Mouse (Mus musculus) T-helper 17 cell (primary cell): ENCODE results near the gene Eps8l3.

Experiments used
- in situ Hi-C, 2 experiments: fragments of 300-600 bp; cut with MboI, MseI; formaldehyde crosslinking; loops; 1 replicate in 1 of 2; 2 replicates in 1 of 2; pipeline ENCODE4 v1.15.1; 2025; ENCODE audit warnings: high pct_unique_total_duplicates in 2 of 2

Gene Eps8l3

DNA sequence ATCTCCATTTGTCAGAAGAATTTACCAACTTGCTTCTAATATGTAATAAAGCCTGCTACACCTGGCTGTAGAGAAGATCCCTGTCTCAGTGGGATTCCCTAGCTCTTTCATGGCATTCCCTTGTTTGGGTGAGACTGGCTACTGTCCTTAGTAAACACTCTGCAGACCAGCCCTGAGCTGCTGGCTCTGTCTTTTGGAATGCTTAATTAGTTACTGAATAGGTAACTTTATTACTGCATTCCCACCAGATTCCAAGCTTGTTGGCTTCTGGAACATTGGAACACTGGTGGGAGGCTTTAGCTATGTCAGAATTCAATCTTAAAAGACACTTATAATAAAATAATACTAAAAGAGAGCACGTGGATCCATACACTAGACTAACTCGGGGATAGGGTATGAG, 12.2 kb downstream of the Eps8l3 start:
- in situ Hi-C loops: loop anchor here in 1 of 2 experiments (10.0 kb wide), 1 partner anchor 1704 kb away; no protein-coding TSS in a partner anchor

DNA sequence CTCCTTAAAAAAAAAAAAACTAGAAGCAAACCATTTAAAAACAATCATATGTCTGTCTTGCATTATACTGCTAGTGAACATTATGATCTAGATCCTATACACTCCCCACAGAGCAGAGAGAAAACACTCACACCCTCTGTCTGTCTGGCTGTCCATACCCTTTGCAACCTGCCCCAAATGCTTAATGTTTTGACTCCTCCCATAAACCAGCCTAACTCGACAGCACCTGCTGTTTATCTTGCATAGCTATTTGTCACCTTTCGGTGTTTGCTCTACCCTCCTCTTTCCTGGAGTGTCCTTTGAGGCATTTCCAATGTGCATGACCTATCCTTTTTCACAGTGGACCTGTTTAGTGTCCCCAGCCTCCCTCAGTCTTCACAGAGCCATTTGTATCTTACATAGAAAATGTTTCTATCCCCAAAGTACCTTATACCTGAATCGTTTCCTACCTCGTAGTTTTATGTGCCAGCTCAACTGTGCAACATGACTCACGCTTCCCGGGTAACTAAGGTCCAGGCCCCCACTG, 18.2 kb downstream of the Eps8l3 start:
- in situ Hi-C loops: no loop called here

DNA sequence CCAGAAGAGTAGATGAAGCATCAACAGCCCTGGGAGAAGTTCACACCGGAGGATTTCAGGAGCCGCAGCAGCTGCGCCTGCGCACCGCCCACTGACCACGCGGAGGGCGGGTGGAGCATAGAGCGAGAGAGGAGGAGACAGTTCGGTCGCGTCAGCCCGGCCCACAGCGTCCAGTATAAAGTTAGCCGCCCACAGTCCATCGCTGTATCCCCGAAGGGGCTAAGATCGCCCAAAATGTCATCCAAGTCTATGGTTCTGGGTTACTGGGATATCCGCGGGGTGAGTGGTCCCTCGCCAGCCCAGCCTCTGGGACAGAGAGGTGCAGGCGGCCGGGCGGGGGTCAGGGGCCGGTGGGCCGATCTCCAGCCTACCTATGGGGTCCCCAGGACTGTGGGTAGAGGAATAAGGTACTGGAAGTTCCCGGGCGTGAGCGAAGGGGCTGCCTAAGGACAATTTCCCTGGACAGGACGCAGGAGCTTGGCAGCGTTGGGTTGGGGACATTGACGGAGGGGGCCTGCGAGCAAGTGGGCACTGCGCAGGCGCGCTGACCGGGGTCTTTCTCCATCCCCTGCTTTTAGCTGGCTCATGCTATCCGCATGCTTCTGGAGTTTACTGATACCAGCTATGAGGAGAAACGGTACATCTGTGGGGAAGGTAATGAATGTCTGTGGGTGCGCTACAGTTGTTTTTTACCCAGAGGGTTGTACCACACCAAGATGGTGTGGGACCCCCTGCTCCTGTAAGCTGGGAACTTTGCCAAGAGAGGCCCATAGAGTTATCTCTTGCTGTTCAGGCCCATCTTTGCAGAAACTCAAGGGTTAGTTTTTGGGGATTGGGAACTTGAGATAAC, 18.9 kb downstream of the Eps8l3 start, which contains the start of gene Gstm5:
TSS of gene Gstm5 (plus strand) at position 102 of the 850 bp plus-strand sequence.
- in situ Hi-C loops: no loop called here

DNA sequence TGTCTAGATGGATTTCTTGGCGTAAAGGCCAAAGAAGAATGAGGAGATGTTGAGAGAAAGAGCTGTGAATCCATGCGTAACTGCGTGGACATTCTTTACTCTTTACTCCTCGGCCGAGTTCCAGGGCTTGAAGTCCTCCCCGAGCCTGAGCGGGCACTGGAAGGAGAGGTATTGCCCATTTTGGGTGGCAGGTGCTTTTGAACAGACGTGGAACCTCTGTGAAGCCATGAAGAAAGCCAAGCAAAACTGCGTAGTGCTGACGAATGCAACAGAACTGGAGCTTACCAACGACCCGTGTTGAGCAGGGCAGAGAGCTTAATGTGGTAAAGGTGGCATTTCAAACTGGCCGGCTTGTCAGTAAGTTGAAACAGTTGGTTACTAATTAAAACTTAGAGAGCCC, 21.7 kb downstream of the Eps8l3 start:
- in situ Hi-C loops: no loop called here

DNA sequence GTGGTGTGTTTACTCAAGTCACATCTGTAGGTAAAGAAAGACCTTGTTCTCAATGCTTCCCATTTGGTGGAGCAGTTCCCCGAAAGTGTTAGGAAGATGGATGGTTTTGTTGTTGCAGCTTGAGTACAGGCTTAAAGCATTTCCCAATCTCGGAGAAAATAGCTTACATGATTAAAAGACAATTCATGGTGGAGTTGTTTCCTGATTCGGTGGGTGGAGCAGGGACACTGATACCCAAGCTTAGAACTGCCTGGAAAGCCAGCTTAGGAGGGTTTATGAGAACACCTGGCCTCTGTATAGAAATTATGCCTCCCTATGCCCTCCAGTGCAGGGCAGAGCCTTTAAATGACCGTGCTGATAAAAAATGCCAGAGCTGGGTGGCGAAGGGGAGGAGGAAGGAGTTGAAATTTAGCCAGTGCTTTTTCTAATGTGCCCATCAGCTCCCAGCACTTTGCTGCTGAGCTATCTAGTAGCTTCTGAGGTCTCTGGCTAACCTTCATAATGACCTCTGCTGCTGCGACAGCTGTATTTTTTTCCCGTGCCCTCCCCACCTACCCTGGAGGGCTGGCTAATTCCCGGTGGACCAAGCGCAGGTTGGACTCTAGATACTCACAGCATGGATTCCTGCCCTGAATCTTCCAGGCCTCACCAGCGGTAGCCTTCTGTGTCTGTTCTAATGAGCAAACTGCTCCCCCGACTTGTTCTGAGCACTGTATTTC, 24.1 kb downstream of the Eps8l3 start:
- in situ Hi-C loops: no loop called here

DNA sequence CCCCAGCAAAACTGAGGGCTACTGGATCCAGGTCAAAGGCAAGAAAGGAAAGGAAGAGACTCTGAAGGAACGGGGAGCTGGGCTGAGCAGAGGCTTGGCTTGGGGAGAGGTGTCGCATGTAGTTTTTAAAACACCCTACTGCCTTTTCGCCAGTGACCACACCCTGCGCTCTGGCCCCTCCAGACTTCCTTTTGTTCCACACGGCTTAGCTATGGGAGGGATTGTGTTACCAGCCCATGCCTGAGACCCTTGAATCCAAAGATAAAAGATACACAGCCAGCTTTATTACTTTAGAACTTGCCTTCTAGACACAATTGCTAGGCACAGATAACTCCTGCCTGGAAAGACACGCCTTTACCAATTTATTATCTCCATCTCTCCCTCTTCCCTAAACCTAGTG, 28.9 kb downstream of the Eps8l3 start:
- in situ Hi-C loops: no loop called here

DNA sequence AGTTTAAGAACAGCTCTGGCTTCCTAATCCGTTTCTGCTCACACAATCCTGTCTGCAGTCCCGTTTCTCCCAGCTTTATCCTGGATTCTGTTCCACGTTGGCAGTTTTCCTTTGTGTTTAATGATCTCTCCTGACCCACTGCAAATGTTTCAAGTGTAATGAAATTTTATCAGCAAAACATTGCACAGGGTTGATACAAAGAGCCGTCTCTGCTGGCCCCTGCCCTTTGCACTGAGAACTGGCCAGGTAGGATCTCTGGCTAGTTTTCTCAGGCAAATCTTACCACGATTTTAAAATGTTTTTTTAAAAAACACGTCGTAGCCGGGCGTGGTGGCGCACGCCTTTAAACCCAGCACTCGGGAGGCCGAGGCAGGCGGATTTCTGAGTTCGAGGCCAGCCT, 39.6 kb downstream of the Eps8l3 start:
- in situ Hi-C loops: no loop called here

DNA sequence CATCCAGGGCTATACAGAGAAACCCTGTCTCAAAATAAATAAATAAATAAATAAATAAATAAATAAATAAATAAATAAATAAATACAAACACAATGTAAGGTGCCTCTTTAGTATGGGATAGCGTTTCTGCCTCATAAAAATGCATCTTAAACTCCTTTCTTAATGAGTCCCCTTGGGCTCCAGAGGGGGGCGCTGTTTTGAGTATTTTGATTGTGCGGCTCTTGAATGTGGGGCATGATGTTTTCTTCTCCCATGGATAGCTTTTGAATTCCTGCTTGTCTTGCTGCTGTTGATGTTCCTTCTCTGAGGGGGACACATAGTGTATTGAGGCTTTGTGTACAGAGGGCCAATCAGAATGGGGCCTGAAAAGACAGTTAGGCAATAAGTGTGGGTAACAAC, 40.1 kb downstream of the Eps8l3 start:
- in situ Hi-C loops: no loop called here

DNA sequence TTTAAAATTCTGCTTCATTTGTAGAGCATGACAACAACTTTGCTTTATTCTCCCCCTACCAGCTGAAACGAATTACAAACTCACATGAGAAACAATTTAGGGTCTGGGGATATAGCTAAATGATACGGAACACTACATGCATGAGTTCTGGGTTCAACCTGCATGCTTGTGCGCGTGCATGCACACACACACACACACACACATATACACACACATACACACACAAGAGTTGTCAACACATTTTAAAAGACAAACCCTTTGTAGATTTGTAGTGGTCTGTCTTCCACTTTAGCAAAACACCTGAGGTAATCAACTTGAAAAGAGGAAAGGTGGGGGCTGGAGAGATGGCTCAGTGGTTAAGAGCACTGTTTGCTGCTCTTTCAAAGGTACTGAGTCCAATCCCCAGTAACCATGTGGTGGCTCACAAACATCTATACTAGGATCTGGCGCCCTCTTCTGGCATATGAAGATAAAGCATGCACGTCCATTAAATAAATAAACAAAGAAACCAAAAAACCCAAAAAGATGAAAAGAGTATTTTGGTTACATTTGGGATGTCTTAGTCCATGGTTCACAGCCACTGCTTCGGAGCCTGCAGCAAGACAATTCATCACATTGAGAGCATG, 40.9 kb downstream of the Eps8l3 start:
- in situ Hi-C loops: no loop called here

DNA sequence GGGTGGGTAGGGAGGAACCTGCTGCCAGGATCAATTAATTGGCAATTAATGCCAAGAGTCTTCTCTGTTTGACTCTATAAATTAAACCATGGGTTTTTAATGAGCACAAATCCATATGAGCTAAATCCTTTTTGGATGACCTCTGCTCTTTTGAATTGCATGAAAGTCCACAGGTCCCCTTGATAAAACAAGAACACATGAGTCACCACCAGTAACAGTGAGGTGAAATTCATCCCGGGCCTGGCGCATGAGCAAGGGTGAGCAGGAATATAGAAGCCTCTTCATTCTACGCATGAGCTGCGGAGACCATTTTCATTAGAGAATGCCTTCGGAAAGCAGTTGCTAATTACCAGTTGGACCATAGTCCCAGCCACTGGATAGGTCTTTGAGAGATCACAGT, 43.3 kb downstream of the Eps8l3 start:
- in situ Hi-C loops: no loop called here

DNA sequence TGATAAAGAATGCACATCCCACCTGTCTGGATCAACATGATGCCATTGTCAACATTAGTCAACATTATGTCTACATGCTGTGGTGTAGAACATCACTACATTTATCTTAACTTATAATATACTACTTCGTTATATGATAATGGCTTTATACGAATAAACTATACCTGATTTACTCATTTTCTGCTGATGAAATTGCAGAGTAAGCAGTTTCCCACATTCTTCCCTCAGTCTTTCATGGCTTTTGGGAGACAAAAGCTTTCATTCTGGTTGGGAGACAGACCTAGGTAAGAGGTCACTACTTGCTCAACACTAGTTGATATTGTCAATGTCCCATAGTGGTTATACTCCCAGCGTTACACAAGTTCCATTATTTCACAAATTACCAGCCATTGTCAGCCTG, 48.3 kb downstream of the Eps8l3 start:
- in situ Hi-C loops: no loop called here

DNA sequence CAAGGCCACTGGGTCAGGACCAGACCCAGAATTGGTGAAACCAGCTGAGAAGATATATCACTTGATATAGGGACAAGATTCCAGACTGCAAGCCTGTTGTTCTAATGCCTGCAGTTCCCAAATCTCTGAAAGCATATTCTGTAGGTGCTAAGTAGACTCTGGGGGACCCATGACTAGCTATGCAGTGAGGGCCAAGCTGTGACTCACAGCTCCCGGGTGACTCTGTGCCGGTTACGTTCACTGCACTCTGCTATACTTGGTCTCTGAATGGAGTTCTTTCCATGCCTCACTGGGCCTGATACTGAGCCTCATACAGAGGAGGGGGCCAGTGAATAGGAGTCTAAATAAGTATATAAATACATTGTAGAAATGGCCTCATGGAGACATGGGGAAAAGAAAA, 50.8 kb downstream of the Eps8l3 start:
- in situ Hi-C loops: no loop called here

DNA sequence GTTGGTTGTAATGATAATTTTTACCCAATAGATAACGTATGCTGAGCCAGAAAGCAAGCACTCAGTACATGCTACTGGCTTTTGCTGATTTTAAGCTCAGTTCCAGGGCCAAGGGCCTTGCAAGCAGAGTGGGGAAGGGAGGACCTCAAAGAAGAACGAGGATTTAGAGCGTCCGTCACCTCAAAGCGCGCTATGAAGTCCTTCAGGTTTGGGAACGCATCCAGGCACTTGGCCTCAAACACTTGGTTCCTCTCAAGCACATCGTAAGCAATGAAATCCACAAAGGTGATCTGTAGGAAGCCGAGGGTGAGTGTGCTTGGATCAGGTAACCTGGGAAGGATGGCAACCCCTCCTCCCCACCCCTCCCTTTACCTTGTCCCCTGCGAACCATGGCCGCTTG, 51.7 kb downstream of the Eps8l3 start:
- in situ Hi-C loops: no loop called here

DNA sequence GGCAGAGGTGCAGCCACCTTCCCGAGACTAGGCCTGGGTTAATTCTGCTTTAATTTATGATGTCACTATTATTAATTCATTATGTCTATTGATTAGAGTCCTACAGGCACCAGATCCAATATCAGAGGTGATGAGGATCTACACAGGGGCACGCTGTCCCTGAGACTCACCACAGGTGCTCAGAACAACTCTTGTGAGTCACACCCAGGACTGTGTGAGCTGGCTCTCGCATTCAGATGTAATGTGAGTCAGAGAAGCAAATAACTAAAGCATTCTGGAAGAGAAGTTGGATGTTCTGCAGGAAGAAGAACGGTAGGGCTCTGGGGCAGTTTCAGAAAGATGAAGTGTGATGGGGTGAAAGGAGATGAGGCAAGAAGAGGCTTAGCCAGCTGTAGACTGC, 52.2 kb downstream of the Eps8l3 start:
- in situ Hi-C loops: no loop called here

DNA sequence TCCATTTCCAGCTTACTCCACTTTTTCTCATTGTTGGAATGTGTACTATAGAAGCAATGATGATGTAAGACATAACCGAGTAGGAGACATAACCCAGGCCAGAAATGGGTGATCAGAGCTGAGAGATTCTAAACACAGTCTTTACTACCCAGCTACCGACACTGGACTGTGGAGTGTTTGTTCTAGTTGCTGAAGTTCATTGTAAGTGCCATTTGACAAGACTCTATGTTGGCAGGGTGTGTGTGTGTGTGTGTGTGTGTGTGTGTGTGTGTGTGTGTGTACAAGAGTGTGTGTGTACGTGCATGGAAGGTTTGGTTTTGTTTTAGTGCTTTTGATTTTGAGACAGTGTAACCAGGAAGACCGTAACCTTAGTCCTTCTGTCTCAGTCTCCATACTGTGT, 52.7 kb downstream of the Eps8l3 start:
- in situ Hi-C loops: no loop called here

DNA sequence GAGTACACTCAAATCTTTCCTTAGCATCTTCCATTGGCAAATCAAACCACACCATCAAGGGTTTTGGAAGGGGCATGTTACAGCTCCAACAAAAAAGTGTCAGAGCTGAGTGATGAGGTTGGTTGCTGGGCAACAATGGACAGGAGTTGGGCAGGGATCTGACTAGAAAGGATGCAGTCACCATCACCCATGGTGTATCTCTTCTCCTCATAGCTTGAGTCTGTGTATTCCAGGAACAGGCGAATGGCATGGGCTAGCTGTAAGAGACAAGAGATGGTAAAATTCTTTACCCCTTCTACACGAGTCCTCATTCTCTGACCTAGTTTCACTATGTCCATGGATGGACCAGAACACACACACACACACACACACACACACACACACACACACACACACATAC, 54.1 kb downstream of the Eps8l3 start:
- in situ Hi-C loops: no loop called here

DNA sequence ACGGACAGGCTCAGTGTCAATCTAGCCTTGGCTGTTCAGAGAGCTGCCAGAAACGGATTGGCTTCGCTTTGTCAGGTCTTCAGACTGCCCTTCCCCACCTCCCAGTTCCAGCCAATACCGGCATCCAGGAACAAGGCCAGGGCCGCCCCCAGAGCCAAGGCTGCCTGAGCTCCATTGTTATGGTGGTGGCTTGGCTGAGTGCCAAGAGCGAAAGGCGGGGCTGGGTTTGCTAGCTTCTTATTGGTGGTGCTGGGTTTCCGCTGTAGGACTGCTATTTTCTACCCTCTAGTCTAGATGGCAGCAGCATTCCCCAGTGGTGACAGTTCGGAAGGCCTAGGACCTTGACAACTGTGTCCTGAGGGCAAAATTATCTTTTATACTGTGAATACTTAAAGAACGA, 54.6 kb downstream of the Eps8l3 start, which contains the start of gene Gstm7:
TSS of gene Gstm7 (minus strand) at position 148 of the 400 bp plus-strand sequence.
- in situ Hi-C loops: no loop called here

DNA sequence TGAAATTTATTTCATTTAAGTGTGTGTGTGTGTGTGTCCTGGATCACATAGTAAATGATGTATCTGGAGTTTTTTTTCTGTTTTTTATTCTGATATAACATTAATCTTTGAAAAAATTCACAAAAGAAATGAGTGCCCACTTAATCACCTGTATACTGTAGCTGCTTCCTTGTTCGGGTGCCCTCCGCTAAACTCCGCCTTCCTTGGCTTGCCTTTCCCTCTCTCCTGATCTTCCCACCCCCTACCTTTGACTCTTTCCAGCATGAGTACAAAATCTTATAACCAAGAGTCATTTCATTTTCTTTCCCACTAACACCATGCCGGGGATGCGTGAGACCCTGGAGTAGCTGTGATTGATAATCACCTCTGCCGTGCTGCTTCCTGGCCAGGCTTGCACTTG, 55.1 kb downstream of the Eps8l3 start:
- in situ Hi-C loops: no loop called here

DNA sequence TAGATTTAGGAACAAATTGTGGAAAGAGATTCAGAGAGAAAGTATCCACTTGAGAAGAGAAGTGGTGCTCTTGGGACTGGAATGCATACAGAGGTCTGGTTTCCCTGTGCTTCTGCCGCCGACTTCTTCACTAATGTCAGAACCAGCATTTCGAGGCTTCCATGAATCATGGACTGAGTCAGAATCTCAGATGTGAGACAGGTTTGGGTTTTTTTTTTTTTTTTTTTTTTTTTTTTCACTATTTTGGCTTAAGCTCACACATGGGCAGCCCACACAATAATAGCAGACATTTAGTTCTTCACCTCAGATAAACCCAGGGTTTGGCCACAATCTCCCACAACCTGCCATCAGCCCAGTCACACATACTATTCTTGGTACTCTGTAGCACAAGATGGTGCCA, 58.2 kb downstream of the Eps8l3 start:
- in situ Hi-C loops: no loop called here

DNA sequence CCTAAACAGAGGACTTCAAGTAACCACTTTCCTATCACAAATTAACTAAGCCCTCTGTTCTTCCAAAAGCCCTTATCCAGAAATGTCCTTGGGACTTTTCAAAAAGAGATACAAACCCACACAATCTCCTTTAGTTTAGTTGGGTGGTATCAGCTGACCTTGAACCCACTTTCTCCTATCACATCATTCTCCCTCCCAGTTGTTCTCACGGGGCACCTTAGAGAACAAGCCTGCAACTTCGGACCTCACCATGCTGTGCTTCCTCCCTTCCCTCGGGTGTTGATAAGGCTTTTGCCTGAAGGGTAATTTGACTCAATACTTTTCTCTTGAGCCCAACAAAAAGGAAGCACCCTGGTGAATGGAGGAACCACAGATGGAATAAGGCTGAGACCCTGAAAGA, 58.9 kb downstream of the Eps8l3 start:
- in situ Hi-C loops: no loop called here

DNA sequence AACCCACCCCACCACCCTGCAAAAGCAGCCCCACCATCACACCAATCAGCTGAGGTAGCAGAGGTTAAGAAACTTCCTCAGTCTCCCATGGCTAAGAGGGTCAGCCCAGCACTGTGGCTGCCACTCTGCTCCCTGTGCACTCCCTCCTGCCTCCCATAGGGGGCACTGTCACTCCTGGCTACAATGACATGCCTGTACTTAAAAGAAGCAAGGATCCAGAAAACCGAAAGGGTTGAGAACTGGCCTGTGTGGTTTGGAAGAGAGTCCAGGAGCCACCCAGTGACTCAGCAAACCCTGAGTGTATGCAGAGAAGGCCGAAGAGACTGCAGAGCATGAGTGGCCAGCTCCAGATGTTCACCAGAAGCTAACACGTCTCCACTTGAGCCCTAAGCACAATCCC, 62.4 kb downstream of the Eps8l3 start:
- in situ Hi-C loops: no loop called here

DNA sequence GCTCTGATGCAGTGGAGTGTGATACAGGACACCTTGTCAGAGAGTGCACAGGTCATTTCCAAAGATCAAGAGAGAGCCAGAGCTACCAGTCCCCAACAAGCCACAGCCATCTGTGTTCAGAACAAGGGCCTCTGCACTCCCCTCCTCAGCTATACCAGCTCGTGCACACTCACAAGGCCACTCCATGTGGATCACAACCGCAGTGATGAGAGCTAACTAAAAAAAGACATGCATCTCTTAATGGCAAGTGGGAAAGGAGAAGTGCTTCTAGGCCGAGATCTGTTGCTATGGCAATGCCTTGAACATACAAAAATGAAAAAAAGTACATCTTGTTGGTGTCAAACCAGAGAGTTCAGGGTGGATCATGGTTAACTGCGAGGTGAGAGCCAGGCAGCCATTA, 62.8 kb downstream of the Eps8l3 start:
- in situ Hi-C loops: loop anchor here in 1 of 2 experiments (5.0 to 10.0 kb wide), 2 partner anchors 72 to 215 kb away; partner anchors contain the start of gene Gpr61
